Mouse (Mus musculus) A20 (cell line): ENCODE data around the gene Mars.

Experiments used
- DNase-seq: peaks from one replicate; pipeline ENCODE4 v3.0.0-alpha.2; 2011; ENCODE audit warnings: low read depth, low spot score

The Mars gene

GRCm38 (mm10) chr10:127262548-127263398, 48.8 kb downstream of the Mars start, which contains the start of gene Kif5a:
Gene Kif5a, minus strand, starts transcription at chr10:127263348.
- peak; percentile 55 for DNase-seq

GRCm38 (mm10) chr10:127261706-127262547, 49.7 kb downstream of the Mars start:
- no peak for DNase-seq

- no peak for DNase-seq
These were observed 53.1 kb downstream of the Mars start for GRCm38 (mm10) chr10:127258489-127258888.

- DNase-seq = no peak
These were observed 53.8 kb downstream of the Mars start for GRCm38 (mm10) chr10:127257790-127258189.

GRCm38 (mm10) chr10:127255625-127256345, 55.8 kb downstream of the Mars start:
- DNase-seq = no peak

GRCm38 (mm10) chr10:127250810-127251209, 60.8 kb downstream of the Mars start:
- no peak for DNase-seq
